Mouse (Mus musculus) gastrocnemius, adult 8-10 months (tissue): Measurements from ENCODE around the gene H2-DMb2. TPM values are rescaled to one million over a fixed set of nuclear protein-coding genes. Genes with fewer than 3 reads are reported as not detected.
"Not testable (repeated sequence)": the region's sequence is repeated elsewhere in the genome, so short reads cannot be mapped to it uniquely, and the experiment has no call there.

Experiments
- DNase-seq, 2 experiments: peaks; one replicate each; pipeline ENCODE4 v3.0.0; 2022; ENCODE audit warnings: low spot score in 2 of 2
- total RNA-seq, 4 experiments: library from RNA; stranded (reverse); gene quantifications; 2 replicates each; pipeline ENCODE4 v1.2.4; 2022

Gene H2-DMb2
- total RNA-seq, 4 experiments from 2014 or later, result 0.40 to 0.61 TPM; not detected in 2

DNA sequence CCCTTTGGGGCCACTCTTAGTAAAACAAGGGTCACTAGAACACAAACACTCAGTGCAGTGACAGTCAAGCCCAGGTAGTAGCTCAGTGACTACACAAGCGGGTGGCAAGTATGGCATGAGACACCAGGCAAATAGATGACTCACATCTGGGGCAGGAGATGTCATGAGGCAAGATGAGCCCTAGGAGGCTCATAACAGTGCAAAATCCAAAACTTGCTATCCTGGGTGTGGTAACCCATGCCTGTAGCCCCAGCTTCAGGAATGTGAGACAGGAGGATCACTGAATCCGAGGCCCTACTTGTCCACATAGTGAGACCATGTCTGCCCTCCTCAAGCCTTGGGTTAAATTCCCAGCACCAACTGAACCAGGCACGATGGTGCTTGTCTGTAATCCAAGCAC is 8.7 kb upstream of the H2-DMb2 start:
- no peak for DNase-seq

DNA sequence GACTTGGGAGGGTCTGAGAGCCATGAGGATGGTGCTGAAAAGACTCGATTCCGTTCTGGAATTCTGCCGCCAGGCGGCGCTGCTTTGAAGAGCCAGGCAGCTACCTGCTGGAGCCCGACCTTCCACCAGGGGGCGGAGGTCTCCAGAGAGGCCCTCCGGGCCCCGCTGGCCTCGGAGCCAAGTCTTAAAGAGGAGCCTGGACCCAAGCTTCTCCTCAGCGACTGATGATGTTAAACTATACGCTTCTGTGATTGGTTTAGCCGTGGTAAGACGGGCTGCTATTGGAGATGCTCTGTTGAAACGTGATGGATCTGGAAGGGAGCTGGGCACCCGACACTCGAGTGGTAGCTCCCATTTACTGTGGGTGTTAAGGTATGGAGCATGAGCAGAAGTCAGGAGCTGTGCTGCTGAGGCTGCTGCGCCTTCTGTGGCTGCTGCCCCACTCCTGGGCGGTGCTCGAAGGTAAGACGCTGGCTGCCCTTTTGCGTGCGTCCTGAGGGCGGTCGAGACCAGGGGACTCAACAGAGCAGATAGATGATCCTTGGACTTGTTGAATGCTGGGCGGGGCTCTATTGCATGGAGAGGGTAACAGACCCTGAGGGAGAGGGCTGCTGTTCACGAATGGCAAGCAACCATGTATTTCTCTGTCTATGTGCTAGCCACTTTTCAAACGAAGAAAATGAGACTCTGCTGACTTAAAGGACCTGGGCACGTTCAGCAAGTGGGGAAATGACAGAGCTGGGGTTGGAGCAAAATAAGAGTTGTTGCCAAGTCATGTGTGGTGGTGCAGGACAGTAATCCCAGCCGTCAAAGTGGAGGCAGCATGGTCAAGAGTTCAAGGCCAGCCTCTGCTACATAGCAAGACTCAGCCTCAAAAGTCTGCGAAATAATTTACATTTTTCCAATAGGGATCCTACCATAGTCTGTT is 7.5 kb upstream of the H2-DMb2 start:
- peak; percentile 97 to 98 for DNase-seq

DNA sequence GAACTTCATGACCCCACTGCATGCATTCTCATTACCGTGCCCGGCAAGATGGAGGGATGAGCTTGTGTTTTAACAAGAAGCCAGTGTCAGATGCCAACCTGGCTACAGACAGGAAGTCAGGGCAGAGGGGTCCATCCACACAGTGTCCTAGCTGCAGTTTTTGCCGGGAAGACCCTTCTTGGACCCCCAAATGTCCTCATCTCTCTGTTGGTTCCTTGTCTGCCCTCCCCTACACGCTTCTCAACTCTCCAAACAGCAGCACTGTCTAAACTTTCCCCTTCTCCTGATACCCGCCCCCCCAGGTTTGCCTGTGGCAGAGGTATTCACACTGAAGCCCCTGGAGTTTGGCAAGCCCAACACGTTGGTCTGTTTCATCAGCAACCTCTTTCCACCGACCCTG is 5.5 kb upstream of the H2-DMb2 start:
- no peak for DNase-seq

DNA sequence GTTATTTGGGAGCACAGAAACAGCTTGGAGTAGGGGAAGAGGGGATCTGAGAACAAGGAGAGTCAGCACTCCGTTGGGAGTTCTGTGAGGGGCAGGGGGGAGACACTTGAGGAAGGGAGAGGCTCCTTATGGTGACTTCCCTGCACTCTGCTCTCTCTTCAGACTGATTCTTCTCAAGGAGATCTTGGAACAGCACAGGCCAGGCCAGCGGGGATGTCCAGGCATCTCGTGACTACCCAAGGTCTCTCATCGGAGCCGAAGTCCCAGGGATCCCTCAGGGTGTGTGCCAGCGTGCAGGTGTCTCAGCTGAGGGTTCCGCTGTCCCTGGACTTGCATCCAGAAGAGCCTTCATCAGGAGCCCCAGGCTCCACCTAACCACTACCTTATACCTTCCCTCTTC is 4.5 kb upstream of the H2-DMb2 start:
- no peak for DNase-seq

DNA sequence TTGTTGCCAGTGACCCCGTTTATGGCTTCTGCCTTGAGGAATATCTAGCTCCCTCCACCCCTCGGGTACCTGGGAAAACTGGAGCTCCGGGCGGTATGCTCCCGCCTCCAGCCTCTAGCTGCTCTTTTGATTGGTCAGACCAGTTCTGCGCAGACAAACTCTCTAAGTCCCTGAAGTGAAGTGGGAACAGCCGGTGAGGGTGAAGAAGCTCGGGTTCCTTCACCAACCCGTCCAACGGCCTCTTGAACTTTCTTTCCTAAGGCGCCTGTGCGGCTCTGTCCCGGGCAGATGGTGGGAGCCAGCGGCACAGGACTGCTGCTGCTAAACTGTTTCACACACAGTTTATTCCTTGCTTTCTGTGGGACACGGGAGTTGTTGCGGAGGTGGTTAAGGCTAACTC is 3.7 kb upstream of the H2-DMb2 start:
- DNase-seq, result peak in 1 of 2 experiments; percentile 41

DNA sequence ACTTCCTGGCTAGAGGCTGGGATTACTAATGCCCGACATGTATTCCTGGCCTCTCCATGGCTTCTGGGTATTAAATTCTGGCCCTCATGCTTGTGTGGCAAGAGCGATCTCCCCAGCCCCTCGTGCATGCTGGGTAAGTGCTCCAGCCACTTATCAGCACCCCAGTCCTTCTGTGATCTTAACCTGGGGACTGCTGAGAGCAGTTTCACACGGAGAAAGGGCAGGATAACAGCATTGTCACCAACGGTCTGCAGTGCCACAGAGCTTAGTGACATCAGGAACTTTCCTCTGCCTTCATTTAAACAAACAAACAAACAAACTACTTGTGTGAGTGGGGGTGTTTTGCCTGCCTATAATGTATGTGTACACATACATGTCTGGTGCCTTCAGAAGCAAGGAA is 2.9 kb upstream of the H2-DMb2 start:
- no peak for DNase-seq

DNA sequence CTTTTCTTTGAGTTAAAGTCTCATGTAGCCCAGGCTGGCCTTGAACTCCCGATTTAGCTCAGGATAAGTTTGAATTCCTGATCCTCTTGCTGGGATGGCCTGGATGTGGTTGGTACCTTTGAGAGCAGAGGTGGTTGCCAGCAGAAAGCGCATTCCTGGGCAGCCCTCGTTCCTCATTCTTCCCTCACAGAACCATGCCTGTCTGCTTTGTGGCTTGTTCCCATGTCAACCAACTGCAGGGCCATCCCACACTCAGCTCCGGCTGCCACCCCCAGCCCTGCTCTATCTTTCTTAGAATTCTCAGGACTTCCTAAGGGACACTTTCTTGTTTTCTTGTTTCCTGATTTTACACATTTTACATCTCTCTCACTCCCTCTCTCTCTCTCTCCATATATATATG is 1.7 kb upstream of the H2-DMb2 start:
- DNase-seq, result no peak

DNA sequence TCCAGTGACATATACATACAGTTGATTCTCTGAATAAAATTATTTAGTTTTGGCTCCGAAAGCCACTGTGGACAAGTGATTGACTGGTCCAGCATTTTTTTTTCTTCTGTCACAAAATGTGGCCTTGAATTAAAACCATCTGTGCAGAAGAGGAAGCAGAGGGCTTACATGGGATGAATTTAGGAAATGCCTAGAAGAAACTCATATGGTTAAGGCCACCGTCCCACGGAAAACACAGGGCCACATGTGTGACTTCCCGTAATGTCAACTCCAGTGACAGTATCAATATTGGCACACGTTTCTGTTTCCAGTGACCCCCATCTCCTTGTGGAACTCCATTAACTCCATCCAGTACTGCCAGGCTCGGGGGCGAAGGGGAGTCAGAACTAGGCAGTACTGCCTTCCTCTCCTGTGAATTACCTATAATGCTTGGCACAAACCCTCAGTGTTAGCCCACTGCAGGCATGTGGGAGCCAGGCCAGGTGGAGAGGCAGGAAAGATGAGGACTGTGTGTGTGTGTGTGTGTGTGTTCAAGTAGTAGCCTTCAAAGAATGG is 574 bp upstream of the H2-DMb2 start:
- DNase-seq, result no peak

DNA sequence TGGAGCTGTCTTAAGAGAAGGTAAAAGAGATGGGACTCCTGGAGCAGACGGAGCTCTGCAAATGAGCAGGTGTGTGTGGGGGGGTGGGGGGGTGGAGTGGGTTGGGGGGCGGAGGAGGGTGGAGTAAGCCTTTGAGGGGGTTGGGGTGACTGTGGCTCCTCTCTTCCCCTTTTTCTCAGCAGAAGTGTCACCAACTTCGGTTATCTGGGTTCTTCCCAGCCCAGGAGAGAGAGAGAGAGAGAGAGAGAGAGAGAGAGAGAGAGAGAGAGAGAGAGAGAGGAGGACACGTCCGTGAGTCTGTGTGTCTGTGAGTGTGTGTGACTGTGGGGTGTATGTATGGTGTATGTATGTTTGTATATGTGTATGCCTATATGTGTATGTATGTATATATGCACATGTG is 354 bp downstream of the H2-DMb2 start:
- DNase-seq, result no peak

DNA sequence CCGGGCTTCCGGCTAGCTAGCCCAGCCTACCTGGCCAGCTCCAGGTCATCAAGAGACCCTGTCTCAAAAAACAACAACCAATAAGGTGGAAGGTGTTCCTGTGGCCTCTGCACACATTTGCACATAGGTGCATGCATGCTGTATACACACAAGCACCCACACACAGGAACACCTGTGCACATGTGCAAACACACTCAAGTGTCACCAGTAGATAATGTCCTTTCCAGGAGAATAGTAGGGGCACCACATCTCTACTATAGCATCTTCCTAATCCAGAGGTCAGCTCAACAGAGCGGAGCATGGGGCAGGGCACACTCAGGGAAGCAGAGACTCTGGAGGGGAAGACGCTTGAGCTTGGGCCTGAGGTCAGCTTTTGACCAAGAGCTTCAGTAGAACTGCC is 1.1 kb downstream of the H2-DMb2 start:
- not testable (repeated sequence) for DNase-seq

DNA sequence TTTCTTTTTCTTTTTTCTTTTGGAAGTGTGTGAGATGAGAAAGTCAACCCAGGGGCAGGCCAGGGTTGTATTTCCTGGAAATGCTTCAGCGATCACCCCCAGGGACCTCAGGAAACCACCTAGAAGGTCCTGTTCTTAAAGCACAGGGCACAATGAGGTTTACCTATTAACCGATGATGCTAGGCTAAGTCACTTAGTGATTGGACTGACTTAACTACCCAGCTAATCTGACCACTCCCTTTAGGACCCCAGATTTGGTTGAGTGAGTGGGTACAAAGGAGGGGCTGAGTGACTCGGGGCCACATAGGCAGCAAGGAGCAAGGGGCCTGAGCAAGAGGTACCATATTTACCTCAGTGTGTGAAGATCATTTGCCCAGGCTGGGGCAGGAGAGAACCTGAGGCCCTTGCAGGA is 1.9 kb downstream of the H2-DMb2 start:
- no peak for DNase-seq

DNA sequence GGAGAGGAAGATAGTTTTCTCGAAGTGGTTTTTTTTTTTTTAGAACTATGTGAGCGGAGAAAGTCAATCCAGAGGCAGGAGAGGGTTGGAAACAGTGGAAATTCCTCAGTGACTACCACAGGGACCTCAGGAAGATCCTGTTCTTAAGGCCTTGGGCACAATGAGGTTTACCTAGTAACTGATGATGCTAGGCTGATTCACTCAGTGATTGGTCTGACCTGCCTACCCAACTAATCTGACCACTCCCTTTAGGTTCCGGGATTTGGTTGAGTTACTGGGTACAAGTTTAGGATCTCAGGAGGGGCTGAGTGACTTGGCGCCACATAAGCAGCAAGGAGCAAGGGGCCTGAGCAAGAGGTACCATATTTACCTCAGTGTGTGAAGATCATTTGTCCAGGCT is 9.8 kb downstream of the H2-DMb2 start, which contains the start of gene H2-DMb1:
Gene H2-DMb1 (plus strand): TSS at position 150 of the 400 bp plus-strand sequence.
- DNase-seq, result no peak

DNA sequence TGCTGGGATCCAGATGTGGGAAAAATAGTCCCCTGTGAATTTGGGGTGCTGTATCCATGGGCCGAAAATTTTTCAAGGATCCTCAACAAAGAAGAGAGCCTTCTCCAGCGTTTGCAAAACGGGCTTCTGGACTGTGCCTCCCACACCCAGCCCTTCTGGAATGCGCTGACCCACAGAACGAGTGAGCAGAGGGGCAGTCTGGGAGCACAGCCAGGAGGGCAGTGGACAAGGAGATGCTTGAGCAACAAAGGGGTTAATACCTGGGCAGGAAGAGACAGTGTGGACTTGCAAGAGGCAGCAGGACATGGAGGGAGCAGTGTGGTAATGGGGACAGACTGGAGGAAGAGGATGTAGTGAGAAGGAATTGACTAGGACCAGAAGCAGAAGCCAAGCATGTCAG is 12.4 kb downstream of the H2-DMb2 start:
- DNase-seq, result no peak

DNA sequence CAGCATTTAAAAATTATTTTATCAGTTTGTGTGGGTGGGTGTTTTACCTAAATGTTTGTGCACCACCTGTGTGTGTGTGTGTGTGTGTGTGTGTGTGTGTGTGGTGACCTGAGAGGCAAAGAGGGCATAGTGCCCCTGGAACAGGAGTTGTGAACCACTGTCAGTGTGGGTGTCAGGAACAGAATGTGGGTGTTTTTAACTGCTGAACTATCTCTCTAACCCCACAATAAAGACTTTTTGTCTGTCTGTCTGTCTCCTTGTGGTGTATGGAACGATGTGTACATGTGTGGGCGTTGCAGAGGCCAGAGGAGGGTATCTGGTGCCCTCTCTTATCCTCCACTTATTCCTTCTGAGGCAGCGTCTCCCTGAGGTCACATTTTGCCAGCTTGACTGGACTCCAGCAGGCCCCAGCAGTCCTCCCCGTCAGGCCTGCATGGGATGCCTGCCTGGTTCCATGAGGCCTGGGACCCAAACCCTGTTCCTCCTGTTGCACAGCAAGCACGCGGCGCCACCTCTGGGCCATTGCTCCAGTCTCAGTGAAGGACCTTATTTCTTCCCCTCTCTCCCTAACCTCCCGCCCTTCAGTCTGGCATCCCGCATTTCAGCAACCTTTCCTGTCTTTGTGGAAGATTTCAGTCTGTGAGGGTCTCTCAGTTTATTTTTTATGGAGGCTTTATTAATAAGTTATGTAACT is 21.2 kb downstream of the H2-DMb2 start:
- no peak for DNase-seq

DNA sequence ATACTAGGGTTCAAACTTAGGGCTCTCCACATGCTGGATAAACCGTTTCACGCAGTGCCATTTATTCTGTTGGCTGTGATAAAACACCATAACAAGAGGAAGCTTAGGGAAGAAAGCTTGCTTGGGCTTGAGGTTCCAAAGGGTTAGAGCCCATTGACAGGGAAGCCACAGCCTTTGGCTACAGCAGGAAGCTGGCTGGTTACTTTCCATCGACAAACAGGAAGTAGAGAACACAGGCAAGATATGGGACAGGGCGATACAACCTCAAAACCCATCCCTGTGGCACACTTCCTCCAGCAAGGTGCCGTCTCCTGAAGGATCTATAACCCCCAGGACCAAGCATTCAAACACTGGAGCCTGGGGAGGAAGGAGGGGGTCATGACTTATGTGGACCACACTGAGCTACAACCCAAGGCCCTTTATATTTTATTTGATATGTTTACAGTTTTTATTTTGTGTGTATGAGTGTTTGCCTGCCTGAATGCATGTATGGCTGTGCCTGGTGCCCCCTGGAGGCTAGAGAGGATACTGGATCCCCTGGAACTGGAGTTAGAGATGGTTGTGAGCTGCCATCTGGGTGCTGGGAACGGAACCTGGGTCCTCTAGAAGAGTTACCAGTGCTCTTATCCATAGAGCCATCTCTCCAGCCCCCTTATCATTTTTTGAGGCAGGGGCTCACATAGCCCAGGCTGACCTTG is 22.1 kb downstream of the H2-DMb2 start:
- DNase-seq, result no peak

DNA sequence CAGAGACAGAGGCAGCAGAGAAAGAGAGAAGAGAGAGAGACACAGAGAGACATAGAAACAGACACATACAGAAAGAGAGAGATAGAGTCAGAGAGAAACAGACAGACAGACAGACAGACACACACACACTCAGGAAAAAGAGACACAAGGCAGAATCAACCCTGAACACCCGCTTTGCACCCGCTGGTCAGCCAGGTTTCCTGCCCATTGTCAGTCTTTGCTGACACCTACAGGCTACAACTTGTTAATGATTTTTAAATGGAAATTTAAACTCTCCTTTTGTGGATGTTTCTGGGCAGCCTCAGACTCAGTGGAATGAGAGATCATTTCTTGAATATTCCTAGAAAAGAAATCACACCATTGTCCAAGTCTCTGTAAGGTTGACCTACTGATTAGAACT is 26.2 kb downstream of the H2-DMb2 start:
- no peak for DNase-seq

DNA sequence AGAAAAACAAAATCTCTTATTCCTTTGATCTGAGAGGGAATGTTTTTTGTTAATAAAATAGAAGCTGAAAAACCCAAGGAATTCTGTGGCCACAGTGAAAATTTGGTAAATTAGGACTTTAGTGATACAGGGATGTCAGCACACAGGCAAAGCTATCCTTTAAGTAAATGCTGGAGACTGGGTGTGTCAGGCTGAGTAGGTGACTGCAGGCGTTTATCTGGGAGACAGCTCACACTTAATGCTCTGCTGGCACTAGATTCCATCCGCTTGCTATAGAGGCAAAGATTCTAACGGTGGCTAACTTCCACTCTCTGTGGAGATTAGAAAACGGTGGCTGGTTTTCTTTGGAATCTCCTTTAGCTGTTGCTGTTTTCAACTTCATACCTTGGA is 27.4 kb downstream of the H2-DMb2 start:
- no peak for DNase-seq

DNA sequence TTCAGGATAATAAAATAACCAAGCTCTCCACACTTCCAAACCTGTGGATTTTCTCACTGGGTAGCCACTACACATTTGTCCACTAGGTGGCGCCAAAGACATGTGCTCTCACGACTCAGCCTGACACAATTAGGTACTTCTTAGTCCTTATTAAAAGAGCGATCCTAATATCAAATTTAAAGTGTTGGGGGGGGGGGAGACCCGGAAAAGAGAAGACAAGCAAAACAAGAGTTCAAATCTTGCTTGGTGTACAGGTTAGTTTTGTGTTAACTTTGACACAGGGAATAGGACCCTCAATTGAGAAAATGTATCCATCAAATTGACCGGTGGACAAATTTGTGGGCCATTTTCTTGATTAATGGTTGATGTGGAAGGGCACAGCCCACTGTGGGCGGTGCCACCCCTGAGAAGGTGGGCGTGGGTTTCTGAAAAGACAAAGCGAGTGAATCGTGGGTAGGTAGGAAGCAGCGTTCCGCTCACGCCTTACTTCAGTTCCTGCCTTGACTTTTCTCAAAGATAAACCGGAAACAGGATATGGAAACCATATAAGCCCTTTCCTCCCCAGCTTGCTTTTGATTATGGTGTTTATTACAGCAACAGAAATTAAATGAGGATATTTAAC is 27.9 kb downstream of the H2-DMb2 start:
- peak; percentile 70 to 72 for DNase-seq

DNA sequence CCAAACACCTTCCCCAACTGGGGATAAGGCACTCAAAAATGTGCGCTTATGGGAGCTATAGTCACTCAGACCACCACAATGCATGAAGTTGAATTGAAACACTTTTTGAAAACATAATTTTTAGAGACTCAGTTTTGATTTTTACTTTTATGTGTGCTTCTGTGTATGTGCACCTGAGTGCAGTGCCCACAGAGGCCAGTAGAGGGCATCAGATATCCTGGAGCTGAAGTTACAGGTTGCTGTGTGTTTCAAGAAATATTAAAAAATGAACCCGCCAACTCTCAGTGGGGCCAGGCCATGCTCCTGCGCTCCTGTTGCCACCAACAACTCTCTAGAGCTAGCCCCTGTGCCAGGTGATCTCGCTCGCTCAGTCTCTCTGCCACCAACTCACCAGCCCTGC is 29.4 kb downstream of the H2-DMb2 start:
- no peak for DNase-seq

DNA sequence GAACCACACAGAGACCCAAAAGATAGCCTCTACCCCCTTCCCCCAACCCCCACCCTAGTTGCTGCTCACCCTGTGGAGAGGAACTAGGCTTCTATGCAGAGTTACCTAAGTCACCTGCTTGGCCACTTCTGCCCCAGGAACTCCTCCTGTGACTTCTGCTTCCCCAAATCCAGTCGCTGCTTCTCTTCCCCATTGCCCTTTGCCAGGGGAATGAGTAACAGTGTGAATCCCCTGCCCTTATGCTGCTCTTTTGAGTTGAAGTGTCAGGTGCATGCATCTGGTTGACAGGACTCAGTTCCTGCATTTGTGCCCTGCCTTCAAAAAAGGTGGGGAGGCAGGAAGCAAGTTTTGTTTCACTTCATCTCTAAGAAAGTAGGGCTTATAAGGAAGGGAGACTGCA is 31.0 kb downstream of the H2-DMb2 start:
- no peak for DNase-seq

DNA sequence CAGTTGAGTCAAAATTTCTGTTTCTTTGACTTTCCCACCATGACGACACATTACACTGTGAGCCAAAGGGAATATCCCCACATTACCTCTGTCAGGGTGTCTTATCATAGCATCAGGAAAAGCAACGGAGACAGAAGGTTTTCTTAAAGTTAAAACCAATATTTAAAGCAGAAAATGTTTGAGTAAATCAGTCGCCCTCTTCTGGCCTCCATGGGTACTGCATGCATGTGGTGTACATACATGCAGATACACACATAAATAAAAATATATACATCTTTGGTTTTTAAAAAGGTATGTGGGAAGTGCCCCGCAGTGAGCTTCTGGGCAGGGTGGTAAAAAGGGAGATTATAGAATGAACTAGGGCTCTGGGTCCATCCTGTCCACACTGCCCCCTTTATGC is 34.1 kb downstream of the H2-DMb2 start:
- no peak for DNase-seq
